Mouse (Mus musculus) thymus, adult 2 months (tissue): ENCODE results near the gene AI481877. TPM values are rescaled to one million over a fixed set of nuclear protein-coding genes. Genes with fewer than 3 reads are reported as not detected.
A peak's percentile ranks its signal among the peaks of the same experiment; 100 is the strongest.

ENCODE experiments used
- DNase-seq: peaks from one replicate; pipeline ENCODE4 v3.0.0; 2021
- H3K27ac ChIP-seq: fragments of 200-500 bp; 2 replicates; pipeline ENCODE4 v1.5.1; 2012; ENCODE audit warnings: low read length, control low read depth; ENCODE audit not compliant: control insufficient read depth, insufficient read depth
- H3K27me3 ChIP-seq: fragments of 200-500 bp; 2 replicates; pipeline ENCODE4 v1.6.1; 2012; ENCODE audit warnings: mild to moderate bottlenecking, low read length, moderate library complexity, mixed read lengths; ENCODE audit not compliant: control insufficient read depth, insufficient read depth
- H3K36me3 ChIP-seq: fragments of 200-500 bp; 2 replicates; pipeline ENCODE4 v1.6.1; 2012; ENCODE audit warnings: mild to moderate bottlenecking, low read length, moderate library complexity; ENCODE audit not compliant: control insufficient read depth, insufficient read depth
- H3K4me1 ChIP-seq: fragments of 200-500 bp; replicated peaks from 2 replicates; pipeline ENCODE4 v1.6.1; 2012; ENCODE audit warnings: low read length; ENCODE audit not compliant: control insufficient read depth, insufficient read depth
- H3K4me3 ChIP-seq: fragments of 200-500 bp; 2 replicates; pipeline ENCODE4 v1.5.1; 2012; ENCODE audit warnings: mild to moderate bottlenecking, low read length, control low read depth, moderate library complexity; ENCODE audit not compliant: control insufficient read depth, insufficient read depth
- CTCF ChIP-seq: fragments of 200-500 bp; IDR thresholded peaks from 2 replicates; pipeline ENCODE4 v1.5.1; 2012; ENCODE audit warnings: mild to moderate bottlenecking, control low read depth, low read length, moderate library complexity, borderline replicate concordance; ENCODE audit not compliant: control insufficient read depth, poor library complexity, insufficient read depth; ENCODE audit errors: extremely low read depth
- POLR2A ChIP-seq: fragments of 200-500 bp; IDR thresholded peaks from 2 replicates; pipeline ENCODE4 v1.6.1; 2012; ENCODE audit warnings: mild to moderate bottlenecking, low read length, control low read depth, moderate library complexity; ENCODE audit not compliant: control insufficient read depth, poor library complexity, insufficient read depth; ENCODE audit errors: extremely low read depth
- WGBS: fragments of 180-500 bp; shearing (Covaris S2); methylation state at CpG from one replicate; pipeline ENCODE4 v1.1.7; 2018; 5-methylcytosine and 5-hydroxymethylcytosine counted together
- polyA plus RNA-seq: library from polyadenylated mRNA; depleted of rRNA; stranded (reverse); fragments of >200 nt; gene quantifications from 2 replicates; pipeline ENCODE4 v1.2.3, GENCODE M21; 2012

AI481877 gene
- polyA plus RNA-seq, 1 experiment: not detected

DNA sequence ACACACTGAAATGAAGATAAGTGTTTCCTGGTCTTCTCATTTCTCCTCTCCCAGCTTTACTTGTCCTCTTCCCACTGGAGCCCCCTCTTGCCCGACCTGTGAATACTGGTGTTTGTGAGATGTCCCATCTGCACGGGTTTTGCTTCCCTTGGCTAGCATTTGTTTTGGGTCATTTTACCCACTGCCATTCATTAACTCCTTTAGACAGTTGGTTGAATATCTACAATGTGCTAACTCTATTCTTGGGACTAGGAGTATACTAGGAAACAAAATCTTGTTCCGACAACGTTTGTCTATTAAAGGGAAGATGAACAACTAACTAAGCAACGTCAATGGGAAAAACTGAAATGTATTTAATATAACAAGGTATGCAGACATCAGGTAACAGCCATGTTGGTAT, 32.1 kb downstream of the AI481877 start:
- H3K27me3 ChIP-seq: no peaks in the 10 kb centered on the region
- no peak for DNase-seq
- TF ChIP-seq POLR2A: no peak
- no peak for TF ChIP-seq CTCF
- WGBS: 93% methylated on average over 5 of the region's 5 CpGs
- no peak overlapping the region for H3K4me3 ChIP-seq
- no peaks in the 10 kb centered on the region for H3K4me1 ChIP-seq
- no peak overlapping the region for H3K27ac ChIP-seq
- no peaks in the 10 kb centered on the region for H3K36me3 ChIP-seq

DNA sequence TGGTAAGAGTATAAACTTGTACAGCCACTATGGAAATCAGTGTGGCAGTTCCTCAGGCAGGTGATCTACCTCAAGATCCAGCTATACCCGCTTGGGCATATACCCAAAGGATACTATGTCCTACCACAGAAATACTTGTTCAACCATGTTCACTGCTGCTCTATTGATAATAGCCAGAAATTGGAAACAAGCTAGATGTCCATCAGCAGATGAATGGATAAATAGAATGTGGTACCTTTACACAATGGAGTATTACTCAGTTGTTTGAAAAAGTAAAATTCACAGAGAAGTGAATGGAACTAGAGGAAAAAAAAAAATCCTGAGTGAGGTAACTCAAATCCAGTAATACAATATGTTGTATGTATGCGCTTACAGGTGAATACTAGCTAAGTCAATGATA, 34.6 kb downstream of the AI481877 start:
- no peak for TF ChIP-seq CTCF
- no peak for TF ChIP-seq POLR2A

DNA sequence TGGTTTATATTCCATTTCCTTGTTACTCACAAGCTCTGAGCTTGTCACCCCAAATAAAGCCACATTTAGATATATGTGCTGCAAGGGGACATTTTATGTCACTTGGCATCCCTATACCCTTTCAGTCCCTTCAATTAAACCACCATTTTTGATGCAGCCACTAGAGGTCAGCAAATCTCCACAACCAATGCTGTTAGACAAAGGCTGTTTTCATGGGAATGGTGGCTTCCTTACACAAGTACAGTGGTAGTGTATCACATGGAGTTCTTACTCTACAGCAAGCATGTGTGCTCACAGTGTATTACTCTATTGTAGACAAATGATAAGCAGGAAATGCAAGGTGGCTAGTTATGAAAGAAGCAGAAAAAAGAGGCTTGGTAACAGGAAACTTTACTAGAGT, 42.4 kb downstream of the AI481877 start:
- peak; percentile 82 for DNase-seq
- no peak overlapping the region for H3K4me3 ChIP-seq
- H3K4me1 ChIP-seq: no peaks in the 10 kb centered on the region
- H3K36me3 ChIP-seq: no peaks in the 10 kb centered on the region
- no peaks in the 10 kb centered on the region for H3K27me3 ChIP-seq
- TF ChIP-seq CTCF (no peak), POLR2A (no peak)
- no peak overlapping the region for H3K27ac ChIP-seq

More for the DNA sequence above, 34.6 kb downstream of the AI481877 start:
- no peak overlapping the region for H3K4me3 ChIP-seq
- no peaks in the 10 kb centered on the region for H3K4me1 ChIP-seq
- no peaks in the 10 kb centered on the region for H3K36me3 ChIP-seq
- 94% methylated on average over 2 of the region's 2 CpGs for WGBS
- H3K27me3 ChIP-seq: no peaks in the 10 kb centered on the region
- H3K27ac ChIP-seq: no peak overlapping the region
- DNase-seq: no peak

DNA sequence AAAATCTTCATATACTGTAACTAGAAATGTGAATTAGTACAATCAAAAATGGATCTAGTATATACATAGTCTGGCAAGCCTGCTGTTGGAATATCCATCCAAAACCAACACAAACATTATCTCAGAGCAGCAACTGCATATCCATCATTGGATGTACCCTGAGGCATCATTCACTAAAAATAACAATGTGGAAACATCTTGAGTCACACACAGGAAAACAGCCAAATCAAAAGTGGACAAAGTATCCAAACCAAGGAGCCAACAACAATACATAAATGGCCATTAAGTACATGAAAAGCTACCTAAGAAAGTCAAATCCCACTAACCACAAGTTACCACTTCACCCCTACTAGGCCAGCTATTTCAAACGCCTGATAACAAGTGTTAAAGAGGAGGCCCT, 49.4 kb downstream of the AI481877 start:
- H3K4me1 ChIP-seq: no peaks in the 10 kb centered on the region
- WGBS: 72% methylated on average over 1 of the region's 1 CpGs
- H3K27me3 ChIP-seq: no peaks in the 10 kb centered on the region
- DNase-seq: no peak
- no peak overlapping the region for H3K27ac ChIP-seq
- H3K36me3 ChIP-seq: no peaks in the 10 kb centered on the region
- H3K4me3 ChIP-seq: no peak overlapping the region
- no peak for TF ChIP-seq CTCF
- no peak for TF ChIP-seq POLR2A

DNA sequence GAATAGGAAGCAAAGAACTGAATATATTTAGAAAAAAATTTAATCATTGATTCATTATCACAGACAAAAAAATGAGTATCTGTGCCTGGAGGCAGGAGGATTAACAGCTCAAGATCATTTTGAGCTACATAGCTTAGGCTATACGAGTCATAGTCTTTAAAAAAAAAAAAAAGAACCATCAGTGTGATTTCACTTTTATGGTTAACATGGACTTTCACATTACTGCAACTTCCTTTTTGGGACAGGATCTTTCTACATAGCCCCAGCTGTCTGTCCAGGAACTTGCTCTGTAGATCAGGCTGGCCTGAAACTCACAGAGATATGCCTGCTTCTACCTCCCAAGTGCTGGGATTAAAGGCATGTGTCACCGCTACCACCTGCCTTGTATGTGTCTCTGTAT, 55.4 kb downstream of the AI481877 start:
- 66% methylated on average over 2 of the region's 2 CpGs for WGBS

DNA sequence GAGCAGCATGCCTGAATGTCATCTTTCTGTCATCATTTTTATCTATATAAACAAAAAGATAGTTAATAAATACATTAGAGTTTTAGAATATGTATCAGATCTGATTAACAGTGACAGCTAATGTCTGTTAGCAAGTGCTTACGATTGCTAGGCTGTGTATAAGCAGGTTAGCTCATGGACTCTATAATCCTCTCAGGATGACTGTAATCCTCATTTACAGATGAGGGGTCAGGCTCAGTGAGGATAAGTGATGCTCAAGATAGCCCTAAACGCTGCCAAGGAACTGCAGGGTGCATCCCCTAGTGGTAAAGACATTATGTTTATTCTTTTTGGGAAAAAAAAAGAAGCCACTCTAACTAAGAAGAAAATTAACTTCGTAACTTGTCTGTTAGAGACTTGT, 69.5 kb downstream of the AI481877 start:
- Histone ChIP-seq H3K27me3 (no peaks in the 10 kb centered on the region), H3K4me1 (peaks cover 3% of the 10 kb centered on the region; the same call in 1 of the 2 replicates), H3K4me3 (no peak overlapping the region), H3K27ac (no peak overlapping the region), H3K36me3 (no peaks in the 10 kb centered on the region)
- no peak for DNase-seq
- WGBS: 68% methylated on average over 3 of the region's 3 CpGs
- no peak for TF ChIP-seq POLR2A
- TF ChIP-seq CTCF: no peak

More for the DNA sequence above, 55.4 kb downstream of the AI481877 start:
- Histone ChIP-seq H3K36me3 (no peaks in the 10 kb centered on the region), H3K4me3 (no peak overlapping the region), H3K27me3 (no peaks in the 10 kb centered on the region), H3K27ac (no peak overlapping the region), H3K4me1 (no peaks in the 10 kb centered on the region)
- DNase-seq: no peak
- TF ChIP-seq POLR2A (no peak), CTCF (no peak)

DNA sequence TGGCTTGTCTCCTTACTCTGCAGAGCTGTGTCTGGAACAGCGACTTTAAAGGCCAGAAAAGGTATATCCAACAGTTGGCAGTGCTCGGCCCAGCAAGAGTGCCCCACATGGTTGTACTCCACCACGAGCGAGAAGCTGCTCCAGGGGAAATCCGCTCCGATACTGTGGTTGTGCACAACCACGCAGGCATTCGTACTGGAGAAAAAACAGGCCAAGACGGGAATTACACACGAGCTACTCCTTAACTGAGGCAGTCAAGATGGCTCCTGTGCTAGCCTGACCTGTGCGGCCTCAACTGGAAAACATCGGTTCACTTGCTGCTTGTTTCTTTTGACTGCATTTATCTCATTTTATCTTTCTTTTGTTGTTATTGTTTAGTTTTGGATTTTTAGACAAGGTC, 76.3 kb downstream of the AI481877 start:
- no peaks in the 10 kb centered on the region for H3K4me1 ChIP-seq
- TF ChIP-seq POLR2A: no peak
- no peak for DNase-seq
- H3K27ac ChIP-seq: no peak overlapping the region
- H3K36me3 ChIP-seq: no peaks in the 10 kb centered on the region
- 95% methylated on average over 12 of the region's 12 CpGs for WGBS
- H3K4me3 ChIP-seq: no peak overlapping the region
- no peaks in the 10 kb centered on the region for H3K27me3 ChIP-seq
